Mouse (Mus musculus): Measurements from ENCODE around the gene Slc25a26. TPM values are rescaled to one million over a fixed set of nuclear protein-coding genes. Genes with fewer than 3 reads are reported as not detected.
"Not testable (repeated sequence)": the region's sequence is repeated elsewhere in the genome, so short reads cannot be mapped to it uniquely, and the experiment has no call there.

The Slc25a26 gene
- polyA plus RNA-seq, 1 experiment from 2014 or later = 7.7 TPM

- no peaks in the 10 kb centered on the region for H3K36me3 ChIP-seq (ENCODE audit: control insufficient read depth, insufficient read depth, low read length)
- WGBS = 45% methylated on average over 7 of the region's 7 CpGs
These were observed 41.7 kb downstream of the Slc25a26 start for GRCm38 (mm10) chr6:94541854-94542253.

GRCm38 (mm10) chr6:94543902-94544840 lies 44.0 kb downstream of the Slc25a26 start:
- ATAC-seq (ENCODE audit: low FRiP score, low TSS enrichment) (peak; percentile 68; the same call in 1 of the 2 replicates), DNase-seq (peak; percentile 89)
- H3K27me3 ChIP-seq (ENCODE audit: control insufficient read depth, insufficient read depth, low read length) = no peaks in the 10 kb centered on the region
- no peaks in the 10 kb centered on the region for H3K9me3 ChIP-seq (ENCODE audit: control insufficient read depth, low read length)
- no peak overlapping the region for H3K9ac ChIP-seq (replicated peaks; ENCODE audit: low read length)
- WGBS = 49% methylated on average over 5 of the region's 5 CpGs
- no peak overlapping the region for H3K27ac ChIP-seq (replicated peaks; ENCODE audit: low read depth, low read length)
- H3K36me3 ChIP-seq (ENCODE audit: control insufficient read depth, insufficient read depth, low read length) = no peaks in the 10 kb centered on the region
- H3K4me1 ChIP-seq (ENCODE audit: control insufficient read depth, insufficient read depth, low read length) = 0 out of 2 replicates have a peak, but pooled peaks cover 9% of the 10 kb centered on the region
- H3K4me3 ChIP-seq (replicated peaks; ENCODE audit: low read depth, low read length) = no peak overlapping the region
- no peak overlapping the region for H3K4me2 ChIP-seq (ENCODE audit: low read length)

More at GRCm38 (mm10) chr6:94541854-94542253, 41.7 kb downstream of the Slc25a26 start:
- Histone ChIP-seq H3K9me3 (ENCODE audit: control insufficient read depth, low read length) (no peaks in the 10 kb centered on the region), H3K4me3 (replicated peaks; ENCODE audit: low read depth, low read length) (no peak overlapping the region), H3K9ac (replicated peaks; ENCODE audit: low read length) (no peak overlapping the region), H3K27ac (replicated peaks; ENCODE audit: low read depth, low read length) (no peak overlapping the region), H3K4me2 (ENCODE audit: low read length) (no peak overlapping the region), H3K27me3 (ENCODE audit: control insufficient read depth, insufficient read depth, low read length) (no peaks in the 10 kb centered on the region), H3K4me1 (ENCODE audit: control insufficient read depth, insufficient read depth, low read length) (0 out of 2 replicates have a peak, but pooled peaks cover 4% of the 10 kb centered on the region)
- ATAC-seq (ENCODE audit: low FRiP score, low TSS enrichment) (no peak), DNase-seq (no peak)

- ATAC-seq (ENCODE audit: low FRiP score, low TSS enrichment) (no peak), DNase-seq (peak; percentile 35)
- WGBS = 51% methylated on average over 4 of the region's 4 CpGs
These were observed 47.1 kb downstream of the Slc25a26 start for GRCm38 (mm10) chr6:94547239-94547638.

GRCm38 (mm10) chr6:94550298-94550697 lies 50.2 kb downstream of the Slc25a26 start:
- H3K36me3 ChIP-seq (ENCODE audit: control insufficient read depth, insufficient read depth, low read length) = no peaks in the 10 kb centered on the region
- no peak overlapping the region for H3K9ac ChIP-seq (replicated peaks; ENCODE audit: low read length)
- no peak overlapping the region for H3K4me3 ChIP-seq (replicated peaks; ENCODE audit: low read depth, low read length)
- no peak overlapping the region for H3K4me2 ChIP-seq (ENCODE audit: low read length)
- 85% methylated on average over 6 of the region's 6 CpGs for WGBS
- no peak overlapping the region for H3K27ac ChIP-seq (replicated peaks; ENCODE audit: low read depth, low read length)
- no peak for ATAC-seq (ENCODE audit: low FRiP score, low TSS enrichment)
- H3K4me1 ChIP-seq (ENCODE audit: control insufficient read depth, insufficient read depth, low read length) = 0 out of 2 replicates have a peak, but pooled peaks cover 5% of the 10 kb centered on the region
- DNase-seq = no peak
- no peaks in the 10 kb centered on the region for H3K9me3 ChIP-seq (ENCODE audit: control insufficient read depth, low read length)
- H3K27me3 ChIP-seq (ENCODE audit: control insufficient read depth, insufficient read depth, low read length) = no peaks in the 10 kb centered on the region

More at GRCm38 (mm10) chr6:94547239-94547638, 47.1 kb downstream of the Slc25a26 start:
- no peak overlapping the region for H3K27ac ChIP-seq (replicated peaks; ENCODE audit: low read depth, low read length)
- no peak overlapping the region for H3K9ac ChIP-seq (replicated peaks; ENCODE audit: low read length)
- H3K4me3 ChIP-seq (replicated peaks; ENCODE audit: low read depth, low read length) = no peak overlapping the region
- no peaks in the 10 kb centered on the region for H3K36me3 ChIP-seq (ENCODE audit: control insufficient read depth, insufficient read depth, low read length)
- H3K9me3 ChIP-seq (ENCODE audit: control insufficient read depth, low read length) = no peaks in the 10 kb centered on the region
- H3K4me1 ChIP-seq (ENCODE audit: control insufficient read depth, insufficient read depth, low read length) = 0 out of 2 replicates have a peak, but pooled peaks cover 5% of the 10 kb centered on the region
- H3K27me3 ChIP-seq (ENCODE audit: control insufficient read depth, insufficient read depth, low read length) = no peaks in the 10 kb centered on the region
- H3K4me2 ChIP-seq (ENCODE audit: low read length) = no peak overlapping the region

- H3K27ac ChIP-seq (replicated peaks; ENCODE audit: low read depth, low read length) = no peak overlapping the region
- WGBS = 91% methylated on average over 7 of the region's 7 CpGs
- DNase-seq (no peak), ATAC-seq (ENCODE audit: low FRiP score, low TSS enrichment) (no peak)
- H3K4me3 ChIP-seq (replicated peaks; ENCODE audit: low read depth, low read length) = no peak overlapping the region
- no peaks in the 10 kb centered on the region for H3K9me3 ChIP-seq (ENCODE audit: control insufficient read depth, low read length)
- H3K27me3 ChIP-seq (ENCODE audit: control insufficient read depth, insufficient read depth, low read length) = no peaks in the 10 kb centered on the region
- no peak overlapping the region for H3K4me2 ChIP-seq (ENCODE audit: low read length)
- H3K9ac ChIP-seq (replicated peaks; ENCODE audit: low read length) = no peak overlapping the region
- 0 out of 2 replicates have a peak, but pooled peaks cover 5% of the 10 kb centered on the region for H3K4me1 ChIP-seq (ENCODE audit: control insufficient read depth, insufficient read depth, low read length)
- H3K36me3 ChIP-seq (ENCODE audit: control insufficient read depth, insufficient read depth, low read length) = no peaks in the 10 kb centered on the region
These were observed 50.7 kb downstream of the Slc25a26 start for GRCm38 (mm10) chr6:94550851-94551250.

GRCm38 (mm10) chr6:94553085-94553484 lies 53.0 kb downstream of the Slc25a26 start:
- WGBS = 93% methylated on average over 5 of the region's 5 CpGs
- H3K4me2 ChIP-seq (ENCODE audit: low read length) = no peak overlapping the region
- no peaks in the 10 kb centered on the region for H3K4me1 ChIP-seq (ENCODE audit: control insufficient read depth, insufficient read depth, low read length)
- no peak overlapping the region for H3K27ac ChIP-seq (replicated peaks; ENCODE audit: low read depth, low read length)
- H3K36me3 ChIP-seq (ENCODE audit: control insufficient read depth, insufficient read depth, low read length) = no peaks in the 10 kb centered on the region
- ATAC-seq (ENCODE audit: low FRiP score, low TSS enrichment) (no peak), DNase-seq (no peak)
- no peak overlapping the region for H3K4me3 ChIP-seq (replicated peaks; ENCODE audit: low read depth, low read length)
- H3K9ac ChIP-seq (replicated peaks; ENCODE audit: low read length) = no peak overlapping the region
- H3K9me3 ChIP-seq (ENCODE audit: control insufficient read depth, low read length) = no peaks in the 10 kb centered on the region
- H3K27me3 ChIP-seq (ENCODE audit: control insufficient read depth, insufficient read depth, low read length) = no peaks in the 10 kb centered on the region

- not testable (repeated sequence) for H3K27ac ChIP-seq (replicated peaks; ENCODE audit: low read depth, low read length); H3K9ac ChIP-seq (replicated peaks; ENCODE audit: low read length); H3K36me3 ChIP-seq (ENCODE audit: control insufficient read depth, insufficient read depth, low read length); H3K9me3 ChIP-seq (ENCODE audit: control insufficient read depth, low read length); H3K4me1 ChIP-seq (ENCODE audit: control insufficient read depth, insufficient read depth, low read length); H3K4me2 ChIP-seq (ENCODE audit: low read length); H3K27me3 ChIP-seq (ENCODE audit: control insufficient read depth, insufficient read depth, low read length); DNase-seq; H3K4me3 ChIP-seq (replicated peaks; ENCODE audit: low read depth, low read length); ATAC-seq (ENCODE audit: low FRiP score, low TSS enrichment)
- WGBS = 95% methylated on average over 1 of the region's 1 CpGs
These were observed 58.5 kb downstream of the Slc25a26 start for GRCm38 (mm10) chr6:94558603-94559002.

GRCm38 (mm10) chr6:94560896-94561295 lies 60.8 kb downstream of the Slc25a26 start:
- H3K27ac ChIP-seq (replicated peaks; ENCODE audit: low read depth, low read length) = no peak overlapping the region
- ATAC-seq (ENCODE audit: low FRiP score, low TSS enrichment) = no peak
- WGBS = 87% methylated on average over 1 of the region's 1 CpGs
- H3K4me1 ChIP-seq (ENCODE audit: control insufficient read depth, insufficient read depth, low read length) = no peaks in the 10 kb centered on the region
- no peak overlapping the region for H3K9ac ChIP-seq (replicated peaks; ENCODE audit: low read length)
- H3K36me3 ChIP-seq (ENCODE audit: control insufficient read depth, insufficient read depth, low read length) = no peaks in the 10 kb centered on the region
- H3K9me3 ChIP-seq (ENCODE audit: control insufficient read depth, low read length) = no peaks in the 10 kb centered on the region
- H3K27me3 ChIP-seq (ENCODE audit: control insufficient read depth, insufficient read depth, low read length) = no peaks in the 10 kb centered on the region
- no peak overlapping the region for H3K4me2 ChIP-seq (ENCODE audit: low read length)
- H3K4me3 ChIP-seq (replicated peaks; ENCODE audit: low read depth, low read length) = no peak overlapping the region
- DNase-seq = no peak

Data from midbrain, embryonic 14.5 days (tissue).